Mouse (Mus musculus) naive thymus-derived CD4-positive, alpha-beta T cell, adult 5 months (primary cell): ENCODE data around the gene Insm2. TPM values are rescaled to one million over a fixed set of nuclear protein-coding genes. Genes with fewer than 3 reads are reported as not detected.

Source experiments
- polyA plus RNA-seq: library from polyadenylated mRNA; unstranded; fragments of 100-300 nt; shearing (Covaris generic); gene quantifications from one replicate; pipeline ENCODE4 v1.2.1, GENCODE M21; 2017

Gene Insm2
- not detected for polyA plus RNA-seq

DNA sequence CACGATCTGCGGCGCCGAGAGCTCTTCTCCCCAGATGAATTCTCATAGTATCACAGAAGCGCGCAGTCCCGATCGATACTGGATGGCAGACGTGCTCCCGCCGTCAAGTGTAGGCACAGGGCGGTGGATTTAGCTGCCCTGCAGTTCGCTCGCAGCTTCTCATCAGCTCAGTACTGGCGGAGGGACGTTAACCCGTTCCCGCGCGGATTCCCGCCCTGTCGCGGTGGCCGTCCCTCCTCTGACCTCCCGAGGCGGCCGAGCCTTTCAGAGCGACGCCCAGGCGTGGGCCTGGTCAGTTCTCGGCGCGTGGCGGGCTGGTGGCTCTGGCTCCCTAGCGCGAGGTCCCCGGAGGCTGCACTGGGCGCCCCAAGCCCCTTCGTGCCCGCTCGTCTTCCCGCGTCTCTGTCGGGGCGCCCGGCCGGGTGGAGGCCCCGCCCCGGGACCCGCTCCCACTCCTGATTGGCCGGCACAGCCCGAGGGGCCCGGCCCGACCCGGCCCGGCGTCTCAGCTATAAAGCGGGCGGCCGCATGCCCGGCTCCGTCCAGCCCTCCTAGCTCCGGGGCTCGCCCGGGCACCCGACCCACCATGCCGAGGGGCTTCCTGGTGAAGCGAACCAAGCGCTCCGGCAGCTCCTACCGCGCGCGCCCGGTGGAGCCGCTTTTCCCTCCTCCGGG lies at the start of gene Insm2:
Gene Insm2, plus strand, starts transcription at position 541 of the 675 bp plus-strand sequence.

DNA sequence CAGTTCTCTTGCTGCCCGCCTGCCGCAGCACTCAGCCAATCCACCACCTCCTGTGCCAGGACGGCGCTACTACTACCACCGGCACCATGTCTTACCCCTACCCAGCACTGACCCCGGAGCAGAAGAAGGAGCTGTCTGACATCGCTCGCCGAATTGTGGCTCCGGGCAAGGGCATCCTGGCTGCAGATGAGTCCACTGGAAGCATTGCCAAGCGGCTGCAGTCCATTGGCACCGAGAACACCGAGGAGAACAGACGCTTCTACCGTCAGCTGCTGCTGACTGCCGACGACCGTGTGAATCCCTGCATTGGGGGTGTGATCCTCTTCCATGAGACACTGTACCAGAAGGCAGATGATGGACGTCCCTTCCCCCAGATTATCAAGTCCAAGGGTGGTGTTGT lies 34.0 kb upstream of the Insm2 start, which contains the start of gene Aldoart2:
Gene Aldoart2, plus strand, starts transcription at position 34 of the 400 bp plus-strand sequence.

Other genes with a start within 250 kb of the Insm2 start
- gene Psma6, start 215.2 kb upstream of the Insm2 start, polyA plus RNA-seq, result 171 TPM
- gene Nfkbia, start 106.8 kb upstream of the Insm2 start, polyA plus RNA-seq, result 688 TPM
- not detected for gene Aldoart2, start 34.2 kb upstream of the Insm2 start, polyA plus RNA-seq
- 55.0 TPM for gene Ralgapa1, start 221.7 kb downstream of the Insm2 start, polyA plus RNA-seq
- gene Brms1l, start 236.9 kb downstream of the Insm2 start, polyA plus RNA-seq, result 16.4 TPM